Mouse (Mus musculus): ENCODE results near the gene Nme4.
A peak's percentile ranks its signal among the peaks of the same experiment; 100 is the strongest.
"Not testable (repeated sequence)": the region's sequence is repeated elsewhere in the genome, so short reads cannot be mapped to it uniquely, and the experiment has no call there.

Nme4 gene

GRCm38 (mm10) chr17:26095121-26095740 lies at the start of gene Nme4:
Gene Nme4 (minus strand): TSS chr17:26095602.
- DNase-seq (ENCODE audit: low spot score) = peak; percentile 63

GRCm38 (mm10) chr17:26143386-26143785 lies 48.0 kb upstream of the Nme4 start:
- no peak for DNase-seq (ENCODE audit: low spot score)

GRCm38 (mm10) chr17:26142796-26143195 lies 47.4 kb upstream of the Nme4 start:
- DNase-seq (ENCODE audit: low spot score) = no peak

GRCm38 (mm10) chr17:26138901-26139381 lies 43.5 kb upstream of the Nme4 start:
- no peak for DNase-seq (ENCODE audit: low spot score)

- peak; percentile 93 for DNase-seq (ENCODE audit: low spot score)
Measured at GRCm38 (mm10) chr17:26138239-26138836, 42.9 kb upstream of the Nme4 start, which contains the start of gene Axin1. Gene Axin1 (plus strand): TSS chr17:26138688.

- DNase-seq (ENCODE audit: low spot score) = no peak
Measured at GRCm38 (mm10) chr17:26137751-26138130, 42.3 kb upstream of the Nme4 start.

- DNase-seq (ENCODE audit: low spot score) = no peak
Measured at GRCm38 (mm10) chr17:26137106-26137750, 41.8 kb upstream of the Nme4 start.

GRCm38 (mm10) chr17:26131856-26132853 lies 36.8 kb upstream of the Nme4 start:
- no peak for DNase-seq (ENCODE audit: low spot score)

- DNase-seq (ENCODE audit: low spot score) = no peak
Measured at GRCm38 (mm10) chr17:26131062-26131732, 35.8 kb upstream of the Nme4 start.

- DNase-seq (ENCODE audit: low spot score) = no peak
Measured at GRCm38 (mm10) chr17:26125226-26125625, 29.8 kb upstream of the Nme4 start.

- DNase-seq (ENCODE audit: low spot score) = no peak
Measured at GRCm38 (mm10) chr17:26124560-26124959, 29.2 kb upstream of the Nme4 start.

GRCm38 (mm10) chr17:26123267-26123684 lies 27.9 kb upstream of the Nme4 start, which contains the start of gene Mrpl28:
Gene Mrpl28 (plus strand): TSS chr17:26123500.
- peak; percentile 94 for DNase-seq (ENCODE audit: low spot score)

GRCm38 (mm10) chr17:26122431-26123140 lies 27.2 kb upstream of the Nme4 start:
- no peak for DNase-seq (ENCODE audit: low spot score)

- peak; percentile 68 for DNase-seq (ENCODE audit: low spot score)
Measured at GRCm38 (mm10) chr17:26119766-26120710, 24.6 kb upstream of the Nme4 start.

GRCm38 (mm10) chr17:26116503-26117258 lies 21.3 kb upstream of the Nme4 start:
- DNase-seq (ENCODE audit: low spot score) = no peak

GRCm38 (mm10) chr17:26115956-26116487 lies 20.6 kb upstream of the Nme4 start:
- DNase-seq (ENCODE audit: low spot score) = no peak

- no peak for DNase-seq (ENCODE audit: low spot score)
Measured at GRCm38 (mm10) chr17:26115205-26115898, 19.9 kb upstream of the Nme4 start.

- not testable (repeated sequence) for DNase-seq (ENCODE audit: low spot score)
Measured at GRCm38 (mm10) chr17:26114461-26114860, 19.1 kb upstream of the Nme4 start.
